Mouse (Mus musculus) heart, adult 8-10 months (tissue): Measurements from ENCODE around the gene Jmjd1c. TPM values are rescaled to one million over a fixed set of nuclear protein-coding genes. Genes with fewer than 3 reads are reported as not detected.

Source experiments
- DNase-seq: peaks from one replicate; pipeline ENCODE4 v3.0.0; 2022; ENCODE audit warnings: low spot score
- total RNA-seq, 4 experiments: library from RNA; stranded (reverse); gene quantifications; 2 replicates each; pipeline ENCODE4 v1.2.4; 2022

Gene Jmjd1c
- total RNA-seq, 4 experiments from 2014 or later = 35.9 to 38.7 (median 37.9) TPM

DNA sequence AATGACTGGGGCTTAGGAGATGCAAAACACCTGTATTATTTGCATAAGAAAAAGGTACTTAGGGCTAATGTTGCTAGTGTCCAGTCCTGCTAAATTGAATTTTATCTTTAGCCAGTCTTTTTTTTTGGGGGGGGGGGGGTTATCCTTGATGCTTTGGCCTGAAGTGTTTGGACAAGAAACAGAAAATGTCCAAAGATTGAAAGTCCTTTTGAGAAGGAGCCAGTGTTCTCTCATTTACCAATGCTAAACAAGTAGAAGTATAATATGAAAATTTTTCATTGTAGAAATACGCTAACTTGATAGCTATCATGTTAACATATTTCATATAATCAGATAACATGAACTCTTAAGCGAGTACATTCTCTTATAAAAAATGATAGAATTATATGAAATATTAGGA lies 92.0 kb downstream of the Jmjd1c start:
- DNase-seq = no peak

DNA sequence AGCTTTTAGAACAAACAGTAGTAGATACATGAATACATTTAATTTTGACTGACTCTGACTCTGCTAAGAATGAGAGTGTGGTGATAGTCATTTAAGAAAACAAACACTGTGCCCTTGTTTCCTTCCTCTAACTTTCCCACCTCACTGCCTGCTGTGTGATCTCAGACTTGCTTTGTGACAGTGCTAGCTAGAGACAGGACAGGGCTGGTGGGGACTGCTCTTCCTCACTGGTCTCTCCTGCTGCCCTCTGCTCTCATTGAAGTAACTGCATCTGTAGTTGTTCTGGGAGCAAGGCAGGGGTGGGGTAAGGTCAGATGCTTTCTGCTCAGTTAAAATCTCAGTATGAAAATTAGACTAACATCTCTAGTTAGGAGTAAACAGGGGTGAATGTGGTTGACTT lies 93.1 kb downstream of the Jmjd1c start:
- DNase-seq = no peak

GRCm38 (mm10) chr10:67190261-67190660 lies 94.3 kb downstream of the Jmjd1c start:
- DNase-seq = no peak

GRCm38 (mm10) chr10:67192366-67192765 lies 96.4 kb downstream of the Jmjd1c start:
- DNase-seq = no peak

GRCm38 (mm10) chr10:67193003-67193652 lies 97.2 kb downstream of the Jmjd1c start:
- no peak for DNase-seq

GRCm38 (mm10) chr10:67194046-67194445 lies 98.1 kb downstream of the Jmjd1c start:
- no peak for DNase-seq

- no peak for DNase-seq
Observed at GRCm38 (mm10) chr10:67195671-67196070, 99.7 kb downstream of the Jmjd1c start.

- no peak for DNase-seq
Observed at GRCm38 (mm10) chr10:67197186-67197585, 101.3 kb downstream of the Jmjd1c start.

DNA sequence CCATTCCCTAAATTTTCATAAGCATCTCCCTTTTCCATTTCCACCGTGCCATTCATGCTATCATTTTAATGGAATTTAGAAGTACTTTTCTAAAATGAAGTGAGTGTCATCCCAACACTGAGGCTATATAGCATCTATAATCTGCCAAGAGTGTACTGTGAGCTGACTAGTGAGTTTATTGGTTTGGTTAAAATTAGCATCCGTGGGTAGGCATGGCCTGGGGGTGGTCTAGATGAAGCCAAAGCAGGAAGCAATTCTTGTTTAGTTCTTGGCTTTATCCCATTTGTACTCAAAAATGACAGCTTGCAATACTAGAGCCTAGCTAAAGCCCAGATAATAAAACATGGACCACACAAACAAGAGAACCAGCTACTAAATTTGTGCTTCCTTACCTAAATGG lies 101.9 kb downstream of the Jmjd1c start:
- no peak for DNase-seq

DNA sequence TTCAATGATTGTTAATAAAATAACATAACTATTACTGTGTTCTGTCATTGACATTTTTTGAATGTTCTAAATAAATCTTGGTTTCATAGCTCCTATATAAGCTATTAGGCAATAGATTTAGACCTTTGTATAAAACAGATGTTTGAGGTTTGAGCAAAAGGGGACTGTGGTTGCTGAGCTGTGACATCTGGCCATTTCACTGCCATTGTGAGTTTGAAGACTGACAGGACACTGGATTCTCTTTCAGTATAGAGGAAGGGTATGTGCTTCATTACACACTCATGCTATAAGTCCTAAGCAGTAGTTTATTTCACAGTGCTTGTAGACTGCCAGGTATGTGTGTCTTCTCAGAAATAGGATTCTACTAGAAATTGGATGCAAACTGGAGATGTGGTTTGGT lies 105.8 kb downstream of the Jmjd1c start:
- no peak for DNase-seq

DNA sequence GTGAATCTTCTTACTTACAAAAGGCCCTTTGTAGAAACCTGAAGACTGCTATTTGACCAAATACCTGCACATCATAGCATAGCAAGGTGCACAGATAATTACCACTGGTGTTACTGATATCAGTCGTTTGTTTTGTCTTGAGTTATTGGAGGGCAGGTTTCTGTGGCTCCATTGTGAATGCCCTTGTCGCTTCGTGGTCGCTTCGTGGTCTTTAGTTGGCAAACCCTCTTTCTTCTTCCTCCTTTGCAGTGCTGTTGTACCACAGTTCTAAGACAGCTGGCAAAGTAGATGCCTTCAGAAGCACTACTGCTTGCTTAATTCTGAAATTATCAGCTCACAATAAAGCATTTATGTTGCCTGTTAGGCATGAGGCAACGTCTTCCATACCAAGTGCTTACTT lies 106.5 kb downstream of the Jmjd1c start:
- DNase-seq = no peak

DNA sequence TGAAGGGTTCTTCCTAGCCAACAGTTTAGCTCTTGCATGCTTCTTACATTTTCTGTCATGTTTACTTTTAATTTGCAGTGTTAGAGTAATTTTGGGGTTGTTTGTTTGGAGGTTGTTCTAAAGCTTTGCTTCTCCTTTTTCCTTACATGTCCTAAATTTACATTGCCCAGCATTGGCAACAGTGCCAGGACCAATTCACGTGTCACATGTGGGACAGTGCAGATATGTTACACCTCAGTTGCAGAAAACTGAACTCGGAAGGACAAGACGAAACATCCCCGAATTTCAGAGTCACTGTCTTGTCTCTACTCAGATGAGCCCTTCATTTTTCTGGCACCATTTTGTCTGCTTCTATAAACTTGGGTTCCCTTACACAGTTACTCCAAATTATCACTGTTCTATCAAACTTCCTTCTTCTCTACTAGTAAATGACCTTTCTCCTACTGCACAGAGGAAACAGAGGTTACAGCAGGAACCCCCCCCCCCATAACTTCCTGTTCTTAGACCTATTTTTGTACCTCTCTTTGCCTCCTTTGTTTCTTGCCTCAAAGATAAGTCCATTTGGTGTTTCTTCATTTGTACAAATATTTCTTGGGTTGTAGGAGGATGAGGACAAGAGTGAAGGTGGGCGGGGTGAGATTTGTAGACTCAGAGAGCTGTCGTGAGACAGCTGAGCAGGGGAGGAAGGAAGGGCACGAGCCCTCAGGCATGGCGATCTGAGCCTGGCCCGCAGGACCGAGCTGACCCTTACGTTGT lies 108.9 kb downstream of the Jmjd1c start:
- DNase-seq = peak; percentile 44

- no peak for DNase-seq
Observed at GRCm38 (mm10) chr10:67207931-67208330, 112.0 kb downstream of the Jmjd1c start.

- no peak for DNase-seq
Observed at GRCm38 (mm10) chr10:67209916-67210675, 114.2 kb downstream of the Jmjd1c start.

DNA sequence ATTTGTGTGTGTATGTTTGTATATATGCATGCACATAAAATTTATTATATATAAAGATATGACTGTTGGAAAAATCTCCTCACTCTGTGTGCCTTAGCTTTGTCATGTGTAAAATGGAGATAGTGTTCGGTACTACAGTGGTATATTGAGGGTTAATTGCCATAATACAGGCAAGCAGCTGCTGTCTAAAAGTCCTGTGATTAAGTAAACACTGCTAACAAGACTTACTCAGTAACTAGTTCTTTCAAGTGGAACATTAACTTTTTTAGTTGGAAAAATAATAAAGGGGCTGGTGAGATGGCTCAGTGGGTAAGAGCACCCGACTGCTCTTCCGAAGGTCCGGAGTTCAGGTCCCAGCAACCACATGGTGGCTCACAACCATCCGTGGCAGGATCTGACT lies 116.1 kb downstream of the Jmjd1c start:
- no peak for DNase-seq

DNA sequence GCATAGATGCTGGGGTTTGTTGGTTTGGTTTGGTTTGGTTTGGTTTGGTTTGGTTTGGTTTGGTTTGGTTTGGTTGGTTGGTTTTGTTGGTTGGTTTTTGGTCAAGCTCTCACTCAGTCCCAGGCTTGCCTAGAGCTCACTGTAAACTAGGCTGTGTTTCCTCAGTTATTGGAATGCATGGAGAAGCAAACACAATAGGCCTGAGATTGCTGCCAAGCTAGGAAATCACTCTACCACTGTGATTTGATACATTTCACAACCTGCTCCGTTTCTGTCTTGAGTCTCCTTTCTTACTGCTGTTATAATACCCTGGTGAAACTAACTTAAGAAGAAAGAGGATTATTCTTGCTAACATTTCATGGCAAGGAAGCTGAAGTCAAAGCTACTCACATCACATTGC lies 117.8 kb downstream of the Jmjd1c start:
- no peak for DNase-seq

GRCm38 (mm10) chr10:67215133-67215532 lies 119.2 kb downstream of the Jmjd1c start:
- no peak for DNase-seq

DNA sequence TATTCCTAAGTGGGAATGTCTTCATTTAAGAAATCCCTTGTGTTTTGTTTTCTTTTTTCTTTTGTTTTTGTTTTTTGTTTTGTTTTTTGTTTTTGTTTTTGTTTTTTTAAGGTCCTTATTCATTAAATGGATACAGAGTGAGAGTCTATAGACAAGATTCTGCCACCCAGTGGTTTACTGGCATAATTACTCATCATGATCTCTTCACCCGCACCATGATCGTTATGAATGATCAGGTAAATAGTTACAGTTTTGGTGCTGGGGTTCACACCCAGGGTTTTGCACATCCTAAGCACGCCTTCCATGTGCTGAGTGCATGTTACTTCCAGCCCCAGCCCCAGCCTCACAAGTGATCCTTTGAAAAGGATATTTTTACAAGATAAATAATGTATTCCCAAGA lies 120.9 kb downstream of the Jmjd1c start:
- DNase-seq = no peak

DNA sequence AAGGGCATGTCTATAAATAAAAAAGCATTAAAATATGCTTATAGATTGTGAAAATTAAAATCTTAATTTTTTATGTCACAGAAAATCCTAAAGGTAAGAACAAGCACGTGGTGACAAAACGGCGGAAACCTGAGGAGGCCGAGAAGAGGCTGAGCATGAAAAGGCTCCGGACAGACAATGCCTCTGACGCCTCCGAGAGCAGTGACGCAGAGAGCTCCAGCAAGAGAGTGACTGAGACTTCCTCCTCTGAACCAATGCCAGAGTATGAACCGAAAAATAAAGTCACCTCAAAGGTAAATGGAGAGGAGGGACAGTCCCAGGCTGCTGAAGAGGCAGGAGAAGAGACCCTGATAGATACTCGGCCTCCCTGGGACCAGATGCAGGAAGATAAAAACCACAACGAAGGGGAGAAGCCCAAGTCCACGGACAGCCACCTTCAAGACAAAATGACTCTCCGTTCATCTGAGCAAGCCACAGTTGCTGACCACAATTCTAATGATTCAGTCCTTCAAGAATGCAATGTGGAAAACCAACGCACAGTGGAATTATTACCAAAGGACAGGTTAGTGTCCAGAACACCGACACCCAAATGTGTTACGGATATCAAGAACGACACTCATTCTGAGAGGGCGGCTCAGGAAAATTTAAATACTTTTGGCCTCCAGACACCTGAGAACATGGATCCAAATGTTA lies 123.1 kb downstream of the Jmjd1c start:
- no peak for DNase-seq

DNA sequence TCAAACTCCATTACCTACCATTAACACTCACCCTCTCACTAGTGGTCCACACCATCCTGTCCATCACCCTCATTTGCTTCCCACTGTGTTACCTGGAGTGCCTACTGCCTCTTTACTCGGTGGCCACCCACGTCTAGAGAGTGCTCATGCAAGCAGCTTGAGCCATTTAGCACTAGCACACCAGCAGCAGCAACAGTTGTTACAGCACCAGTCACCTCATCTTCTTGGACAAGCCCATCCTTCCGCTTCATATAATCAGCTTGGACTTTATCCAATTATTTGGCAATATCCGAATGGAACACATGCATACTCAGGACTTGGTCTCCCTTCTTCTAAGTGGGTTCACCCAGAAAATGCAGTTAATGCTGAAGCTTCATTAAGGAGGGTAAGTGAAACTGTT lies 124.3 kb downstream of the Jmjd1c start:
- DNase-seq = no peak

GRCm38 (mm10) chr10:67221284-67221683 lies 125.4 kb downstream of the Jmjd1c start:
- no peak for DNase-seq

DNA sequence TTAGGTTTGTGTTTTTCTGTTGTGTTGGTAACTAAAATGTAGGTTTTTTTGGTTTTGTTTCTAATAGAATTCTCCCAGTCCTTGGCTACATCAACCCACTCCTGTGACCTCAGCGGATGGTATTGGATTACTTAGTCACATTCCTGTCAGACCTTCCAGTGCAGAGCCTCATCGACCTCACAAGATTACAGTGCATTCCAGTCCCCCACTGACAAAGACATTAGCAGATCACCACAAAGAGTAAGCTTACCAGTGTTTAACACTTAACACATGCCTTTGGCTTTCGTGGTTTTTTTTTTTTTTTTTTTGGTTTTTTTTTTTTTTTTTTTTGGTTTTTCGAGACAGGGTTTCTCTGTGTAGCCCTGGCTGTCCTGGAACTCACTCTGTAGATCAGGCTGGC lies 128.0 kb downstream of the Jmjd1c start:
- no peak for DNase-seq
